Mouse (Mus musculus) layer of hippocampus, postnatal 14 days (tissue): ENCODE results near the gene Clpb. TPM values are rescaled to one million over a fixed set of nuclear protein-coding genes. Genes with fewer than 3 reads are reported as not detected.
A peak's percentile ranks its signal among the peaks of the same experiment; 100 is the strongest.

Source experiments
- DNase-seq, 2 experiments: peaks; one replicate each; pipeline ENCODE4 v3.0.0; 2021 to 2022; ENCODE audit warnings: low spot score in 2 of 2, mixed read lengths in 1 of 2
- total RNA-seq, 2 experiments: library from RNA; stranded (reverse); gene quantifications; 2 replicates each; pipeline ENCODE4 v1.2.3; 2021

Clpb gene
- total RNA-seq, 2 experiments from 2014 or later: 43.7 to 46.5 TPM

DNA sequence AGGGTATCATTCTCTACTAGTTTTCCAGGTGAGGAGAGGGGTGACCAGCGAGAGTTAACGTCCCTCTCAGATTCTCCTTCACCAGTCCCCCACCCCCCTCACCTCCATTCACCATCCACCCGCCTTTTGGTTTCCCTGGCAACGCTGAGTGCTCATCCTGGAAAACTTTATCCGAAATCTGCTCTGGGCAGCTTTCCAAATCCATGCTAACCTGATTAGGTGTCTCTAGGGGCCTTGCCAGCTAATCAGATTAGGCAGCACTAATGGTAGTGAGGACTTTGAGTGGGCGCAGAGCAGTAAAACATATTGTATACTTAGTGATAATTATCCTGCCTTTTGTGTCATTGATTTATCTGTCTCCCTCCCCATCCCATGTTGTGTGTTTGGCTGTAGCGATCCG is 109.3 kb downstream of the Clpb start:
- DNase-seq: peak; percentile 34 to 70

DNA sequence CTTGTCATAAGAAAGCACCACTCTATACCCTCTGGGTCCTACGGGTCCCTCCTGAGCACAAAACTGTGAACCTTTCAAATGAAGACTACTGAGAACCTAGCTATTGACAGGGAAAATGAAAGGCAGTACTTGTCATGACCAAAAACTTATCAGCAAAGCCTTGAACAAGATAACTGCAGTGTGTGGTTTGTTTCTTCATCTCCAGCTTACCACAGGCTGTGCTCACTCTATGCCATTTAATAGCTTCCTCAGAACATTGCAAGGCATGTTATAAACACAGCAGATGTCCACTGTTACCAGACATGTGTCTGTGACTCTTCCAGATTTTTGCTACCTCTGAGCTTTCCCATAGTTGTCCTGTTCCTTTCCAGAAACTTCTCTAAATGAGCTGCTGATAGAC is 113.6 kb downstream of the Clpb start:
- DNase-seq: no peak

DNA sequence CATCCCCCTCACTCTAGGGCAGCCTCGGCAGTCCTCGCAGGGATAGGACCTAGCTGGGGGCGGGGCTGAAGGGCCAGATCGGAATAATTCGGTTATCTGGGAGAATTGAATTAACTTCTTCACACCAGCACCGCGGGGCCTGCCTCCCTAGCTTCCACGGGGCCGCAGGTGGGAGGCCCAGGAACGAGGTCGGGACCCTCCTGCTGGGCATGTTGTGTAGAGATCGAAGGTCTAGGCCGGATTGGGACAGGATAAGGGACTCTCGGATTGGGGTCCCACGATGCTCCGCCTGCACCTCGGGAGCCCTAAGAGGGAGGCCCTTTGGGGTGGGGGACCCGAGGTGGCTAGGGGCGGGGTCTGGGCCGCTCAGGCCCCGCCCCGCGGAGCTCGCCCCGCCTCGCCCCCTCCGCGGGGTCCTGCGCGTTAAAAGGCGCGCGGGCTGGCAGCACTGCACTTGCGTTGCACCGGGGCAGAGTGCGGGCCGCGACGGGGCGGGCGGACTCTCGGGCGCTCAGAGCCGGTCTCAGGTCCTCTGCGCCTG is 154.5 kb downstream of the Clpb start, which contains the start of gene Phox2a:
Gene Phox2a (plus strand): TSS at position 453 of the 541 bp plus-strand sequence.
- no peak for DNase-seq

DNA sequence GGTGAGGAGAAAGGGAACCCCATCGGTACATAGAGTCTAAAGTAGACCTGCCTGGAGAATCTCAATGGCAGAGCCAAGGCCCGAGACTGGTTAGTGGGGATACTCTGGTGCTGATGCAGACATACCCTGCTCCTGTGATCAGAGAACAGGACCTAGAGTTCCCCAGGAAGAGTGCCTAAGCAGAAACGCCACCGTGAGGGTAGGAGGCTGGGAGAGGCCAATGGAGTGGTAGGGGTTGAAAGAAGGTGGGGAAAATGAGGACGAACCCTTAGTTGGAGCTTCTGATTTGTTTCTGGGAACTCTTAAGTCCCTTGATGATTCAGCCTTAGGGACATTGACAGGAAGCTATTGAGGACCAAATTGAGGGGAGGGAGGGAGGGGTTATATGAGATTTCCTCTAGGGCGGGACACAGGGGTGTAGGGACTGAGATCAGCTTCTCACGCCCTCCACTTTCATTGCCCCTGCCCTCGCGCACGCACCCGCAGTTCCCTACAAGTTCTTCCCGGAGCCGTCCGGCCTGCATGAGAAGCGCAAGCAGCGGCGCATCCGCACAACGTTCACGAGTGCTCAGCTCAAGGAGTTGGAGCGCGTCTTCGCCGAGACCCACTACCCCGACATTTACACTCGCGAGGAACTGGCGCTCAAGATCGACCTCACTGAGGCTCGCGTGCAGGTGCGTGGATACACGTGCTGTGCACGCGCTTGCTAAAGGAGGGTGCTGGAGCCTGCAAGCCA is 157.0 kb downstream of the Clpb start:
- no peak for DNase-seq

DNA sequence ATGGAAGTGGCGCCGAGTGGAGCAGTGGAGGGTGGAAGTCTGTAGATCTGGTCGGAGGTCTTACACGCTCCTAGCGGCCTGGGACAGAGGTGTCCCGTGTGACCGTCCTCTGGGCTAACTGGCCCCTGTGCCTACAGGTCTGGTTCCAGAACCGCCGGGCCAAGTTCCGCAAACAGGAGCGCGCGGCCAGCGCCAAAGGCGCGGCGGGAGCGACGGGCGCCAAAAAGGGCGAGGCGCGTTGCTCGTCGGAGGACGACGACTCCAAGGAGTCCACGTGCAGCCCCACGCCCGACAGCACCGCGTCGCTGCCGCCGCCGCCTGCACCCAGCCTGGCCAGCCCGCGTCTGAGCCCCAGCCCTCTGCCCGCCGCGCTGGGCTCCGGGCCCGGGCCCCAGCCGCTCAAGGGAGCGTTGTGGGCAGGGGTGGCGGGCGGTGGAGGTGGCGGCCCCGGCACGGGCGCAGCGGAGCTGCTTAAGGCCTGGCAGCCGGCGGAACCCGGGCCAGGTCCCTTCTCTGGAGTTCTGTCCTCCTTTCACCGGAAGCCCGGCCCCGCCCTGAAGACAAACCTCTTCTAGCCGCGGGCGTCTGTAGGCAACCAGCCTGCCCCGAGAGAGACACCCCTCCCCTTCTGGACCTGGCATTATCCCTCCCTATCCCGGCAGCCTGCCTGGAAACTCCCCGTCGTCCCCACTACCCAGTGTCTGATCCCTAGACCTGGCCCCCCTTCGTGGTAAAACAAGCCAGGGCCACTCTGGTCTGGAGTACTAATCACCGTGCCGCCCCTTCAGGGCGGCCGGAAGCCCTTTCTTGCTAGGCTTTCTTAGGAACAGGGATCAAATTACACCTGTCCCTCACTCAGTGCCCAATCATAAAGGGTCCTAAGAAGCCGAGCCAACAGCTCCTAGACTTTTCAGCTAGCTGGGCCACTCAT is 158.4 kb downstream of the Clpb start:
- DNase-seq: peak in 1 of 2 experiments; percentile 21

GRCm38 (mm10) chr7:101822836-101823757 is 159.7 kb downstream of the Clpb start:
- DNase-seq: no peak

- DNase-seq: no peak
Observed at GRCm38 (mm10) chr7:101823758-101824630, 160.6 kb downstream of the Clpb start.

DNA sequence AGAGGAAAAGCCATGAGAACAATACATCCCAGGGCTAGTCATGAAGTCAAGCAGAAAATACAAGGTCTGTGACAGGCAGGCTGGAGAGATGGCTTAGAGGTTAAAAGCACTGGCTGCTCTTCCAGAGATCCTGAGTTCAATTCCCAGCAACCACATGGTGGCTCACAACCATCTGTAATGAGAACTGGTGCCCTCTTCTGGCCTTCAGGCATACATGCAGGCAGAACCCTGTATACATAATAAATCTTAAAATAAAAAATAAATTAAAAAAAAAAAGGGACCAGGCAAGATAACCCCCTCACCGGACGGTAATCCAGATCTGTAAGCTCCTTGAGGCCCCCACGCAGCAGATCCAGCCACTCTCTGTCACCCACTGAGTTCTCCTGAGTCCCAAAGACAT is 166.9 kb downstream of the Clpb start:
- no peak for DNase-seq

DNA sequence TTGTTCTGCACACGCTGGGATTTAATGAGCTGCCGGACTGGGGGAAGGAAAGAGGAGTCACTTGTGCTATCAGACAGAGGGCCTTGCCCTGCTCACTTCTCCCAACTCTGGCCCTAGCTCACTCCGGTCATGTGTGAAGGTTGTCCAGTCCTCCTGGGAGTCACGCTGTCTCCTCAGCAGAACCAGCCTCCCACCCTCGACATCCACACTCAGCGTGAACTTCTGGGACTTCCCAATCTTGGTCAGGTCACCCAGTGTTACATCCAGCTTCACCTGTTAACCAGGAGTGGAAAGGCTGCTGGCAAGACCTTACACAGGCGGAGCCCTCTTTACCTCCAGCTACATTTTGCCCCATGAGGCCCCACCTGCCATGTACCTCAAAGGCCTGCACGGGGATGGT is 168.0 kb downstream of the Clpb start:
- DNase-seq: no peak

DNA sequence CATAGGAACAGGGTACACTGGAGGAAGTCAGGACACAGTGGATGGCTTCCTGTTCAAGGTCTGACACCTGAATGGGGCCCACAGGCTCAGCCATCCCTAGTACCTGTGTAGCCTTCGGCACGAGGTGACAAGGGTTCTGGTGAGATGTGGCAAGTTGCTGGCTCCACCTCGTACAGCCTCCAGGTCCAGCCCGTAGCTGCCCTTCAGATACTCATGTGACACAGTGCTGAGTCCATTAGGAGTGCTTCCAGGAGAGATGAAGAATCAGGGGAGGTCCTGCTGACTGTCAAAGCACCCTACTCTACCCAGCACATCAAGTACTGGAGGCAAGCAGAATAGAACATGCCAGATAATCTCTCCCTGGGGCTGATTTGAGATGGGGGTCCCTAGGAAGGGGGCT is 168.9 kb downstream of the Clpb start:
- no peak for DNase-seq

GRCm38 (mm10) chr7:101833352-101833751 is 169.9 kb downstream of the Clpb start:
- DNase-seq: no peak

GRCm38 (mm10) chr7:101833916-101834584 is 170.6 kb downstream of the Clpb start:
- DNase-seq: peak; percentile 41 to 51

DNA sequence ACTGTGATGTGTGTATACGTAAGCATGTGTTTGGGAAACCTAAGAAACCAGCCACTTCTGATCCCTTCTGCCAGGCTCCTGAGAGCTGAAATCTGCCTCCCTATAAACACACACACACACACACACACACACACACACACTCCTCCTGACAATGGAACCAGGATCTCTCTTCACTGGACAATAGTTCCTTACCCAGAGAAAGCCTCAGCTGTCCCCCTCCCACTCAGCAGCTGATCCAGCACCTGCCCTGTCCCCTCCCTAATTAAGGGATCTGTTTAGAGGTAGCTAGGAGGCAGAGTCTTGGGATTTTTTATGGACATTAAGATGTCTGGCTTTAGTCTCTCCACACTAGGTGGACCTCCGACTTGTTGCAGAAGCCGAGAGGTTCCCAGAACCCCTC is 171.5 kb downstream of the Clpb start:
- DNase-seq: no peak

DNA sequence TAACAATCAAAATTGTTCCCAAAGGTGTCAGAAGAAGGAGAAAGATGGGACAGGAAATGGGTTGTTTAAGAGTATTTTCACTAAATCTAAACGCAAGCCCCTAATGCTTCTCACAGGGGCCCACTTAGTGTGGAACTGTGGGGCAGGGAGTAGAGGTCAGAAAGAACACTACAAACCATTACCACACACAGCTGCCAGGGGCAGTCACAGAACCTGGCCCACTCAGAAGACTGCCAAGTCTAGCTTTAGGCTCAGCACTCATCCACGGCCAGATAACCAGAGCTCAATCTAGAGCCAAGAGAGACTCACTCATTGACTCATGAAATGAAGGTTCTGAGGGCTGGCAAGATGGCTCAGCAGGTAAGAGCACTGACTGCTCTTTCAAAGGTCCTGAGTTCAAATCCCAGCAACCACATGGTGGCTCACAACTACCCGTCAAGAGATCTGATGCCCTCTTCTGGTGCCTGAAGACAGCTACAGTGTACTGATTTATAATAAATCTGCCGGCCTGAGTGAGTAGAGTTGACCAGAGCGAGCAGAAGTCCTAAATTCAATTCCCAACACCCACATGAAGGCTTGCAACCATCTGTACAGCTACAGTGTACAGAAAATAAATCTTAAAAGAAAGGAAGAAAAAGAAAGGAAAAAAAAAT is 172.2 kb downstream of the Clpb start:
- no peak for DNase-seq

GRCm38 (mm10) chr7:101836271-101837153 is 173.1 kb downstream of the Clpb start:
- DNase-seq: peak; percentile 47 to 51

DNA sequence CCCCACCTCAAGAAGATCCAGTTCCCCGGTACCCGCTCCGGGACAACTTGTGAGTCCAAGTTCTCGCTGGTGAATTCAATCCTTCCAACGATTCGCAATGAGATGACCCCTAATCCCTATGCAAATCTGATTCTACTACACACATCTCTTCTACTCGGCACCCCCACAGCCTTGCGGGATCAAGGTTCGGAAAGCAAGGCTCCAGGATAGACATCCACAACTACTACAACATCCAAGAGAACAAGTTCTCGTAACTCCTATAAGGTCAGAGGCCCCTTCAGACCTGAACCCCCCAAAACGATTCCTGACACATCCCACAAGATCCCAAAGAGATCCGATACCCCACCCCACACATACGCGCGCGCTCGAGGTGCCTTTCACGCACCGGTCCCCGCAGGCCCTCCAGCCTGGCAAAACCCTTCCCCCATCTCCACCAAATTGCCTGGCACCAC is 173.7 kb downstream of the Clpb start:
- peak in 1 of 2 experiments; percentile 16 for DNase-seq

- peak; percentile 50 to 69 for DNase-seq
Observed at GRCm38 (mm10) chr7:101837606-101838471, 174.4 kb downstream of the Clpb start, which contains the start of gene Inppl1. TSS of gene Inppl1 (minus strand) at chr7:101838229.
